Mouse (Mus musculus) embryonic fibroblast, embryonic 13.5 days (primary cell): ENCODE measurements around the gene Specc1. TPM values are rescaled to one million over a fixed set of nuclear protein-coding genes. Genes with fewer than 3 reads are reported as not detected.
A peak's percentile ranks its signal among the peaks of the same experiment; 100 is the strongest.

ENCODE experiments used
- H3K27ac ChIP-seq: 2 replicates; pipeline ENCODE4 v1.5.1; 2012; ENCODE audit warnings: low read length, control low read depth, inconsistent platforms; ENCODE audit not compliant: insufficient read depth
- H3K4me1 ChIP-seq: 2 replicates; pipeline ENCODE4 v1.6.1; 2011; ENCODE audit warnings: low read length; ENCODE audit not compliant: control insufficient read depth, insufficient read depth
- H3K4me3 ChIP-seq: 2 replicates; pipeline ENCODE4 v1.5.1; 2011; ENCODE audit warnings: mild to moderate bottlenecking, control low read depth, low read length; ENCODE audit not compliant: insufficient read depth
- CTCF ChIP-seq: IDR thresholded peaks from 2 replicates; pipeline ENCODE4 v1.5.1; 2011; ENCODE audit warnings: mild to moderate bottlenecking, control low read depth, low read length, moderate library complexity, borderline replicate concordance; ENCODE audit not compliant: insufficient read depth
- POLR2A ChIP-seq: IDR thresholded peaks from 2 replicates; pipeline ENCODE4 v1.6.1; 2011; ENCODE audit warnings: low read depth, mild to moderate bottlenecking, control low read depth, low read length, moderate library complexity
- polyA plus RNA-seq: library from polyadenylated mRNA; stranded (reverse); fragments of >200 nt; gene quantifications from 2 replicates; pipeline ENCODE4 v1.2.4, GENCODE M21; 2011; ENCODE audit warnings: low read depth; ENCODE audit not compliant: missing spikeins, insufficient read length

The Specc1 gene
- polyA plus RNA-seq, 1 experiment, result 47.3 TPM

DNA sequence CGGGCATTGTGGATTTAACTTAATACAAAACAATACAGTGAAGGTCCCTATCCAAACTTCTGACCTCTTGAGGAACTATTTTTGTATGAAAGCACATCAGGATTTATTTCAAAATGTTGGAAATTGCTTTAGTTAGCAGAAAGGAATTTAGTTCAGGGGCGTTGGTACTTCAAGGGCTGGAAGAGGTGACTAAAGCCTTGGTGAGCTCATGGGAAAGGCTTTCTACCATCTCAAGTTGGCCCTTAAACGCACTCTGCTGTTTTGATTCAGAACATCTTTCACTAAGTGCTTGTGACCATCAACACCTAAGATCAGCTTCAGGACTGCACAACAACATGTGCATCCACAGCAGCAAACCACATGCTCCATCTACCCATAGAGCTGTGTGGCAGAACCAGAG, 191.5 kb downstream of the Specc1 start:
- Histone ChIP-seq H3K4me3 (no peak overlapping the region), H3K27ac (peak overlapping the region; percentile 97), H3K4me1 (peaks cover 19% of the 10 kb centered on the region)
- TF ChIP-seq CTCF, result no peak
- TF ChIP-seq POLR2A, result no peak

DNA sequence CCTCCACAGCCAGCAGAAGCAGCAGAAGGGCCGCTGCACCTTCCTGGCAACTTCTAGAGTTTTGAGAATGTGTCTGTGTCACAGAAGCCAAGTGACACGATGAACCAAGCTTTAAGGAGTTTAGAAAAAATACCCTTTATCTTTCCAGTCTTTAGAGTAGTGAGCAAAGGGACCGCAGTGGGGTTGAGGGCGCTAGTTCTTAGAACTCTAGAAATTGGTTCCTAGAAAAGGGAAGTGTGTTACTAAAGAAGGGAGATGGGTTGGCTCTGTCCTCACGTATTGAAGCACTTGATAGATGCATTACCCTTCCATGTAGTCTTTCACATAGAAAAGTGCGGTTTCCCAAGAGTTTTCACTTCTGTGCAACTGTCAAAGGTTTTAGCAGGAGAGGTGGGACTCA, 191.9 kb downstream of the Specc1 start:
- TF ChIP-seq POLR2A (no peak), CTCF (no peak)
- Histone ChIP-seq H3K4me3 (no peak overlapping the region), H3K4me1 (peaks cover 19% of the 10 kb centered on the region), H3K27ac (peak overlapping the region; percentile 90)

DNA sequence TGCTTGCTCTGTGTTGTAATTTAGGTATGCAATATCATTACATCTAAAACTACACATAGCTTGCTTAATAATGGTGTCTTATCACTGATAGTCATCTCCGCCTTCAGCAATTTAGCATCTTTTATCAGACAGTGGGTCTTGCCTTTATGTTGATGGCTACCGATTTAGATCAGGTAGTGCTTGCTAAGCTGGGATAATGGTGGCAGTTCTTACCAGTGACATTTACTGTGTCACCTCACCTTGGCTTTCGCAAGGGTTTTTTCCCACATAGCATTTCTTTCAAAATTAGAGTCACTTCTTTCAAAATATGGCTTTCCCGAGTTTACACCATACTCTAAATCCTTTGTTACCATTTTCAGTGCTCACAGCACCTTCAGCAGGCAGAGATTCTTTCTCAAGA, 196.5 kb downstream of the Specc1 start:
- Histone ChIP-seq H3K4me1 (peaks cover 8% of the 10 kb centered on the region), H3K4me3 (no peak overlapping the region), H3K27ac (no peak overlapping the region)
- TF ChIP-seq CTCF (no peak), POLR2A (no peak)

DNA sequence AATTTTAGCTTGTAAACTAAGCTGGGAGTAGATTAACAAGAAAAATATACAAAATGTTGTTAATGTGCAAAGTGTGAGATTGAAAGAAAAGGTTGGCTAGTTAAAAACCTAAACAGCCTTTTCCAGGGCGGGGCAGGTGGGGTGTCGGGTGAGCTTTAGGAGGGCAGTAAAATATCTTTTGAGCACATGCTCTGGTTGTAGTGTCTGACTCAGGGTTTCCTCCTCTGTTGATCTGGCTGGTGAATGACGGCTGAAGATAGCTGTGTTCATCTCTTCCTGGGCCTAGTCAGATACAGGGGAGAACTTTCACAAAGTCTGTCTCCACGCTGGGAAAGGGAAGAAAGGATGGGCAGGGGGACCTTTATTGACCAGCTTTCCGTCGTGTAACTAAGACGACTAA, 203.2 kb downstream of the Specc1 start:
- H3K27ac ChIP-seq, result no peak overlapping the region
- H3K4me3 ChIP-seq, result no peak overlapping the region
- H3K4me1 ChIP-seq, result no peaks in the 10 kb centered on the region
- no peak for TF ChIP-seq POLR2A
- no peak for TF ChIP-seq CTCF

DNA sequence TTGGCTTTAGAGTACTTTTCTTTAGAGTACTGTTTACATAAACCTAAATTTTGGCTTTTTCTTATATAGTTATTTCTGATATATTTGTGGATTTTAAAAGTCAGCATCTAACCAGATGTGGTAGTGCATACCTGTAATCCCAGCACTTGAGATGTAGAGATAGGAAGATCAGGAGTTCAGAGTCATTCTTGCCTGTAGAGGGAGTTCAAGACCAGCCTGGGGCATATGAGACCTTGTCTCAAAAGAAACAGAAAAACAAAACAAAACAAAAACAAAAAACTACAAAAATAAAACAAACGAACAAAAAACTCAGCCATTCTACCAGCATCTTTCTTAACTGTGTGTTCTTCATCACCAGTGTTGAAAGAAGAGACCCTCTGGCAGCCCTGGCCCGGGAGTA, 204.9 kb downstream of the Specc1 start:
- H3K27ac ChIP-seq, result no peak overlapping the region
- no peaks in the 10 kb centered on the region for H3K4me1 ChIP-seq
- no peak overlapping the region for H3K4me3 ChIP-seq
- no peak for TF ChIP-seq CTCF
- TF ChIP-seq POLR2A, result no peak

DNA sequence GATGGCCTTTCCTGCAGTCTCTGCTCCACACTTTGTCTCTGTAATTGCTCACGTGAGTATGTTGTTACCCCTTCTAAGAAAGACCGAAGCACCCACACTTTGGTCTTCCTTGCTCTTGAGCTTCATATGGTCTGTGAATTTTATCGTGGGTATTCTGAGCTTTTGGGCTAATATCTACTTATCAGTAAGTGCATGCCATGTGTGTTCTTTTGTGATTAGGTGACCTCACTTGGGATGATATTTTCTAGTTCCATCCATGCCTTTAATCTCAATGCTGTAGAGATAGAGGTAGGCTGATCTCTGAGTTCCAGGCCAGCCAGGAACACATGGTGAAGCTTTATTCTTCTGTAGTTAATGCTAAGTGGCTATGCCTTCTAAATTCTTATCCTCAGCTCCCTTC, 207.8 kb downstream of the Specc1 start:
- TF ChIP-seq CTCF (no peak), POLR2A (no peak)
- H3K27ac ChIP-seq, result no peak overlapping the region
- H3K4me1 ChIP-seq, result no peaks in the 10 kb centered on the region
- no peak overlapping the region for H3K4me3 ChIP-seq

DNA sequence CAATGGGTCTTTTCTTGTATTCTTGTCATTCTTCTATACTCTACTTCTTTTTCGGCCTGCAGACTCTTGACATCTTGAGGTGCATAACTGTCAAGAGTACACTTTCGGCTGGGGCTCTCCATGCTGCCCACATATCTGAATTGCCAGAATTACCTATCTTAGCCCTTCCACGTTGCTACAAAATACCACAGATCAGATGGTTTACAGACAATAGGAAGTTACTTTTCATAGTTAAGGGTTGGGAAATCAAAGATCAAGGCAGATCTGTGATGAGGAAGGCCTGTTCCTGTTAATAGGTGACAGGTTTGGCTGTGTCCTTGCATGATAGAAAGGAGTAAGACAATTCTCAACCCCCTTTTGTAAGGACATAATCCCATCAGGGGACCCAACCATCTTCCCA, 209.9 kb downstream of the Specc1 start:
- no peak for TF ChIP-seq CTCF
- TF ChIP-seq POLR2A, result no peak
- no peak overlapping the region for H3K27ac ChIP-seq

DNA sequence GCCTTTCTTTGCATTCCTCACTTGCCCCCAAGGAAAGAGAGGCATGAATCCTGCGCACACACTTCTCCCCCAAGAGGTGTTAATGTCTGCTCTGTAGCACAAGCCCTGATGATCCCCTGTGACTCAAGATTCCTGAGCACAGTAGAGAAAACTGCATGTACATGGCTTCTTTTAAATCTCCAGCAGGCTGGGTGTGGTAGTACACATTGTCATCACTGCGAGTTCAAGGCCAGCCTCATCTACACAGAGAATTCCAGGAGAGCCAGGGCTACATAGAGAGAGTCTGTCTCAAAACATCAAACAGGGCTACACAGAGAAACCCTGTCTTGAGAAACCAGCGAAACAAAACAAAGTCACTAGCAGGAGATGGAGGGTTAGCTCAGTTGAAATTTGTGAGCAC, 211.6 kb downstream of the Specc1 start:
- no peaks in the 10 kb centered on the region for H3K4me1 ChIP-seq
- no peak for TF ChIP-seq CTCF
- TF ChIP-seq POLR2A, result no peak
- H3K27ac ChIP-seq, result no peak overlapping the region
- H3K4me3 ChIP-seq, result no peak overlapping the region

More for the DNA sequence above, 209.9 kb downstream of the Specc1 start:
- H3K4me3 ChIP-seq, result no peak overlapping the region
- H3K4me1 ChIP-seq, result no peaks in the 10 kb centered on the region

DNA sequence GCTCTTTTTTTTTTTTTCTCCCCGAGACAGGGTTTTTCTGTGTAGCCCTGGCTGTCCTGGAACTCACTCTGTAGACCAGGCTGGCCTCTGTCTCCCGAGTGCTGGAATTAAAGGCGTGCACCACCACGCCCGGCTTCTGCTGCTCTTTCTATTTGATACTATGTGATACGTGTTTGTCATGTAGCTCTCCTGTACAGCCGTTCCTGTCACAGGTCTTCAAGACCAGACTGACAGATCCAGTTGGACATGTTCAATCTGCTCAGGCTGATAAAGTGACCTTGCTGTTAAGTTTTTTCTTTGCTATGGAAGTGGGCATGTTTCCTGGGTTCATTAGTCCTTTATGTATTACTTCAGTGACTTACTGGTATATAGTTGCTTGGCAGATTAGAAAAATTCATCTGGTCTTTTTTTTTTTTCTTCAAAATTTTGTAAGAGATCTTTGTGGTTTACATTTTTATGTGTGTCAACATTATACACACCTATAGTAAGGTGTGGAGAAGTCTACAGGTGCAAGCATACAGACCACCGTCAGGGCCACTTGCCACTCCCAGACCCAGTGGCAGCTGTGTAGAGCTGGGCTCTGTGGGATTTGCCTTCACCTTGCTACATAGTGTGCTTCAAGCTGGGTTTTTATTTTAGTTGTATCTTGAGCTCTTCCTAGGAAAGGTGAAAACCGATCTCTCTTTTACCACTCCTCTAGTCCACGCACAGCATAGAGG, 221.0 kb downstream of the Specc1 start:
- no peak overlapping the region for H3K27ac ChIP-seq
- TF ChIP-seq POLR2A, result no peak
- no peak for TF ChIP-seq CTCF
- H3K4me1 ChIP-seq, result no peaks in the 10 kb centered on the region
- H3K4me3 ChIP-seq, result no peak overlapping the region

DNA sequence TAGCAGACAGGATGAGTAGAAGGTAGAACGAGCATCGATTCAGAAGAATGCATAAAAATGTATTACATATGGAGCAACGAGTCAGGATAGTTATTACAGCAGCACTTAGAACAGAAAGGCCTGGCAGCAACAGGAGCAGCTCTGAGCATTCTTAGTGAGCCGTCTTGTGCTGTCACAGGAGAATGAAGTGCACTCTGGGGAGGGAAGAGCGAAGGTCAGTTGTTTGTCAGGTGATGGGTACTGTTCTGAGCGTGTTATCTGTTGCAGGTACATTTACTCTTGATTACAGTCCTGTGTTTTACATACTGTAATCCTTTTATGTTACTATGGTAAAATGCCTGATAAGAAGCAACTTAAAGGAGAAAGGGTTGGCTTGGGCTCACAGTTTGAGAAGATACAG, 224.2 kb downstream of the Specc1 start:
- TF ChIP-seq CTCF, result no peak
- no peak for TF ChIP-seq POLR2A
- H3K27ac ChIP-seq, result no peak overlapping the region
- no peak overlapping the region for H3K4me3 ChIP-seq
- H3K4me1 ChIP-seq, result peaks cover 7% of the 10 kb centered on the region
